Mouse (Mus musculus) heart, postnatal 36 days (tissue): Measurements from ENCODE around the gene Fem1a. TPM values are rescaled to one million over a fixed set of nuclear protein-coding genes. Genes with fewer than 3 reads are reported as not detected.

Source experiments
- DNase-seq, 2 experiments: peaks; one replicate each; pipeline ENCODE4 v3.0.0; 2021 to 2022
- intact Hi-C: fragments of 180-260 bp; cut with DNase I; formaldehyde crosslinking; loops from one replicate; pipeline ENCODE4 v1.15.1; 2025
- total RNA-seq, 2 experiments: library from RNA; stranded (reverse); gene quantifications; 2 replicates each; pipeline ENCODE4 v1.2.3; 2021

Gene Fem1a
- total RNA-seq, 2 experiments from 2014 or later = 106 to 111 TPM

DNA sequence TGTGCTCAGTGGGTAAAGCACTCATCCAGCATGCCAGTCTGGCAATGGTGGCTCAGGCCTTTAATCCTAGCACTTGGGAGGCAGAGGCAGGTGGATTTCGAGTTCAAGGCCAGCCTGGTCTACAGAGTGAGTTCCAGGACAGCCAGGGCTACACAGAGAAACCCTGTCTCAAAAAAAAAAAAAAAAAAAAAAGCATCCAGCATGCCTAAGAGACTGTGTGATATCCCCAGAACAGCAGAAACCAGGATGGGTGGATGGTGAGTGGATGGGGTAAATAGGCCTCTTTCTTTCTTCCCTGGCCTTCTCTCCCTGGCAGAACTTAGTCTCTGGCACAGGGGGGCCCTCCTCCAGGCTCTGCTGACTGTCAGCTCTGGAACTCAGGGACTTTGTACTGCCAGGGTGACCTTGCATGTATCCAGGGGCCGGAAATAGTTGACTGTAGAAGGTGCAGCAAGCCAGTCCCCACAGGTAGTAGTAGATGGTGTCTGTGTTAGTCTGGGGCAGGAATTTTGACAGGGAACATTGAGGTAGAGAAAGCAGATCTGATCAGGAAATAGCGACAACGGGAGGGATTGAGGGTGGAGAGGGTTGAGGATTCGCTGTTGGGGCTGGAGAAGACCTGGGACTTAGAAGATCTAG lies 19.4 kb downstream of the Fem1a start:
- intact Hi-C loops = no loop called here

DNA sequence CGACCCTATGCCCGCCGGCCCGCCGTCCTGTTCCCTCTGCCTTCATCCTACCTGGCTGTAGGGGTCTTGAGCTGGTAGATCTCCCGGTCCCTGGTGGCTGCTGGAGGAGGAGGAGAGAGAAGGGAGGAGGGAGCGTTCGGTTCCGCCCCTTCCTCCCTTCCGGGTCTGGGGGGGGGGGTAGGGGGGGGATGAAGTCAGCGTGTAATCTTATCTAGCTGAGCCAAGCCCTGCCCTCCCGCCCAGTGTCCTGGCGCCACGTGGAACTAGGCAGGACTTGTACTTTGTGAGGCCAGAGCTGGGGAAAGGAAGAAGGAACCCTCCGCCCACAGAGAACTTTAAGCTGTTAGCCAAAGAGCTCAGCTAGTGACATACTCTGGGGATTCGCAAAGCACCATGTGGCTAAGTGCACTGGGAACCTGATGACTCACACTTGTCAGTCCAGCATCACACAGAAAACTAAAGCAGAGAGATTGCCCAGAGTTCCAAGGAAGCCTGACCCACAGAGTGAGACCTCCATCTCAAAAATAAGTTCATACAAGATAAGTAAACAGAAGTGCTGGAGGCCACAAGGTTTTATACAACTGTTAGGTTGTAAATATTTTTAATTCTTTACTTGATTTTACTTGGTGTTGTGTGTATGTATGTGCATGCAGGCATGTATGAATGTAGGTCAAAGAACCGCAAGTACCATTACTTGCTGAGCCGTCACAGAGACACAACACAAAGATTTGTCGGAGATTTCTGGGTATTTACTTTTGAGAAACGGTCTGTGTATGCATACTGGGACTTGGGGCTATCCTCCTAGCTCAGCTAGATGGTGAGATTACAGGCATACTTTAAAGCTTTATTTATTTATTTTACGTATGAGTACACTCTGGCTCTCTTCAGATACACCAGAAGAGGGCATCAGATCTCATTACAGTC lies 20.3 kb downstream of the Fem1a start, which contains the start of gene Ticam1:
TSS of gene Ticam1 (minus strand) at position 144 of the 924 bp plus-strand sequence.
- DNase-seq = peak; percentile 85 to 86
- intact Hi-C loops = loop anchor here (1.0 kb wide), 1 partner anchor 13 kb away; no protein-coding TSS in a partner anchor

More for the DNA sequence above, 19.4 kb downstream of the Fem1a start:
- DNase-seq = no peak

DNA sequence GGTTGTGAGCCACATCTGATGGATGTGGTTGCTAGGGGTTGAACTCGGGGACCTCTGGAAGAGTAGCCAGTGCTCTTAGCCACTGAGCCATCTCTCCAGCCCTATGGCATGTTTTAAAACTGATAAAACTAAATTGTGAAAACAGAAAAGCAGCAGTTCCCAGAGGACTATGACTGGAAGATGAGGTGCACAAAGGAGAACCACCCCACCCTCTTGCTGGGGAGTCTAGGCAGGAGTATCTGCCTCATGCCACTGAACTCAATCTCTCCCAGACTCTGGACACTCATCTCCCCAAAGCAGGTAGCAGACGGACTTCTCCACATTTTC lies 20.9 kb downstream of the Fem1a start:
- intact Hi-C loops = loop anchor here (1.0 kb wide), 1 partner anchor 13 kb away; no protein-coding TSS in a partner anchor
- no peak for DNase-seq

- intact Hi-C loops = no loop called here
- DNase-seq = no peak
These were observed 21.7 kb downstream of the Fem1a start for GRCm38 (mm10) chr17:56278340-56278739.

DNA sequence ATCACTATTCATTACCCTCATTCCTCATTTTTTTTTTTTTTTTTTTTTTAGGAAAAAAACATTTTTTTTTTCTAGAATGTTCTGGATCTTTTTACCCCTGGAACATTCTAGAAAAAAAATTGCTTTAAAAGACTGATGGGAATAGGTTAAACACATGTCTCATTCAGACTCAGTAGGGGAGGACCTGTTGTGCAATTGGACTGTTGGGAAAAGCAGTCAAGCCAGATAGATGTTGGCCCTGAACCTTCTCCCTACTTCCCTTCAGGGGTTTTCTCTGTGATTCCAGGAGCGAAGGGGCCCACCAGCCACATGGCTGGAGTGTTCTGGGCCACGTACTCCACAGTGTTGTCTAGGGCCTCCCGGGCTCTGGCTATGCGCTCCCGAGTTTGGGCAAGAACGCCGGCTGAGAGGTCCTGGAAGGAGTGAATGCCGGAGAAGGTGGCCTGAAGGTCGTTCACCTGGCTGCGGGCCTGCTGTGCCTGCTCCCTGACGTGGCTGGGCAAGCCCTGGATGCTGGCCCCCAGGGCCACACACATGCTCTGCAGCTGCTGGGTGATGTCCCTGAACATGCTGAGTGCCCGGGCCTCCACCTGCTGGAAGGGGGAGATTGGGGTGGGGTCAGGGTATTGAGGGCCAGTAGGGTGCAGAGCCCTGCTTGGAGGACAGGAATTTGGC lies 23.0 kb downstream of the Fem1a start:
- DNase-seq = peak; percentile 52 to 64
- intact Hi-C loops = no loop called here

DNA sequence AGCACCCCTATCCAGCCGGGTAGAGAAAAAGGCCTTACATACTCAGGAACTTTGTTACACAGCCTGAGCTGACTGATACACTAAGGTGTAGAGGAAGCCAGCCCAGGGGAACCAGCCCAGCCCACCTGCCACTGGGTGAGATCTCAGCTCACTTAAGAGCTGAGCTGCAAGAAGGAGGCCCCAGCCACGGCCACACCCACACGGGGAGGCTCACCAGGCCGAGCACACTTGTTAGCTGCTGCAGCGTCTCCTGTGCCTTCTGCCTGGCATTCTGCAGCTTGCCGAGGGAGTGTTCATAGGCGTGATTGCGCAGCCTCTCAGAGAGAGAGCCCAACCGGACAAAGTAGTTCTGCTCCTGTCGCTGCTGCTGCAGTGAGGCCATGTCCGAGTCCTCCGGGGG lies 24.6 kb downstream of the Fem1a start:
- no peak for DNase-seq
- intact Hi-C loops = no loop called here

- intact Hi-C loops = no loop called here
- no peak for DNase-seq
These were observed 26.2 kb downstream of the Fem1a start for GRCm38 (mm10) chr17:56282802-56283201.

- intact Hi-C loops = no loop called here
- no peak for DNase-seq
These were observed 26.7 kb downstream of the Fem1a start for GRCm38 (mm10) chr17:56283316-56283715.

DNA sequence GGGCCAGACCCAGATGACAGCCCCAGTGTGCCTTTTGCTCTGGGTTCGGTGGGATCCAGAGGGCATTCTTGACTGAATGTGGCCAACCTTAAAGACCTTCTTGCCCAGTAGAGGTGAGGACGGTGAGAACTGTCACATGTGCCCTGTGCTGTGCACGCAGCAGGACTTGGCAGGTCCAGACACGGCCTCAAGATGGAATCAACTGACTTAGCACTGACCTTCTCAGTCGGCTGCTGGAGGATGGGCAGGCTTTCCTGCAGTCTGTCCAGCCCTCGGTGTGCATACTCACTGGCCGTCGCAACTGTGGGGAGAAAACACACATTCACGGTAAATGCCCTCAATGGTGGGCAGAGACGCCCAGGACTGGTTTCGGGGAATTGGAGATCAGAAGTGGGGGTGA lies 29.4 kb downstream of the Fem1a start:
- intact Hi-C loops = loop anchor here (5.0 kb wide), 1 partner anchor 296 kb away; the partner anchor contains the start of genes Safb and Safb2
- no peak for DNase-seq

DNA sequence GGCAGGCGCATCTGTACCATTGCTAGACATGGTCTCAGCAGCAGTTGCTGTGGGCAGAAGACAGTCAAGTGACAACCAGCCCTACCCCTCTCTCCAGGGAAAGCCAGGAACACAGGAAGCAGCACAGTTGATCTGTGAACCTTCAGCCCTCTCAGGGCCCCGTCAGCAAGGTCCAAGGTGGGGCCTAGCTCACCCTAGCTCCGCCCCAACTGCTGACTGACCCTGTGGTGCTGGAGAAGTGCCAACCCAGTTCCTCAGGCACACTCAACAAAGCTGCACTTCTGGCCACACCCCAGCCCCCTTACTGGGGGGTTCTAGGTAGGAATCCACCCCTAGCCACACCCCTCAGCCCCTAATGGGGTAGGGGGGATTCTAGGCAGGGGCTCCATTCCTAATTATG lies 31.2 kb downstream of the Fem1a start:
- intact Hi-C loops = loop anchor here (5.0 kb wide), 1 partner anchor 294 kb away; the partner anchor contains the start of genes Safb and Safb2
- peak in 1 of 2 experiments; percentile 53 for DNase-seq

GRCm38 (mm10) chr17:56288866-56289265 lies 32.3 kb downstream of the Fem1a start:
- intact Hi-C loops = loop anchor here (5.0 kb wide), 1 partner anchor 293 kb away; the partner anchor contains the start of genes Safb and Safb2

DNA sequence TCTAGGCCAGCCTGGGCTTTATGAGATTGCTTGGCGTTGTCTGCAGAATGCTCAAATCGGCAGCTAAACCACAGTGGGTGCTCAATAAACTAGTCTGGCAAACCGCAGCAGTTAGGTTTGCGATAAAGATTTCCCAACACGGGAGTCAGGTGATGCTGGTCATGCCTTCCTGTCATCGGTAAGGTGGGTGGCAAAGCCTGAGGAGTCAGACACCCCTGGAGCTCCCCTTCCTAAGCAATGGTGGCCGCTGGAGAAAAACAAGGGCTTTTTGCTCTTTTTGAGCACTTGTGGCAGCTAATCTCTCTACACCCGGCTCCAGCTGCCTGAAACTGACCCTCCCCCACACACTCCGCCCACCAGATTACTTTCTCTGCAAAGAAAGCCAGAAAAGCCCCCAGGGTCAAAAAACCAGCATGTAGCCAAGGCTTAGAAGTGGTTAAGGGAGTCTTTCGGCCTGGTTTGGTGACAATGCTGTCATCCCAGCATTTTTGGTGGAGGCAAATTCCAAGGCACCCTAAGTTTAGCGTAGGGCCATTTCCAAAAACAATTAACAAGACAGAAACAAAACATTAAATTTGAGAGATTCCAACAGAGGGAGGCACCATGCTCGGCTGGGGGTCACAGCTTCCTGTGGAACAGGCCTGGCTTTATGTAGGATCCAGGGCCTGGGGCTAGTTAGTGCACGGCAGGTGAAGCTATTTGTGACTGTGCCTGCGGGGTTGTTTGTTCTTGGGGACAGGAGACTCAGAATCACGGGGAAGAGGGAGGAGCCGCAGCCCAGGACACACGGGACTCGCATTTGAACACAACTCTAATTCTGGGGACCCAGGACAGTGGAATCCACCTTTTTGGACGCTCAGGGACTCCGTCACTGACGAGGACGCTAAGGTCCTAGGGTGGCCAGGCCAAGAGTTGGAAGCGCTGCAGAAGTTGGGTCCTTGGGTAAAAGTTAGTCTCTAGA lies 33.0 kb downstream of the Fem1a start:
- peak; percentile 60 to 67 for DNase-seq
- intact Hi-C loops = loop anchor here (1.0 to 5.0 kb wide), 2 partner anchors 12 to 293 kb away; partner anchors contain the start of genes Safb and Safb2

More at GRCm38 (mm10) chr17:56288866-56289265, 32.3 kb downstream of the Fem1a start:
- no peak for DNase-seq

DNA sequence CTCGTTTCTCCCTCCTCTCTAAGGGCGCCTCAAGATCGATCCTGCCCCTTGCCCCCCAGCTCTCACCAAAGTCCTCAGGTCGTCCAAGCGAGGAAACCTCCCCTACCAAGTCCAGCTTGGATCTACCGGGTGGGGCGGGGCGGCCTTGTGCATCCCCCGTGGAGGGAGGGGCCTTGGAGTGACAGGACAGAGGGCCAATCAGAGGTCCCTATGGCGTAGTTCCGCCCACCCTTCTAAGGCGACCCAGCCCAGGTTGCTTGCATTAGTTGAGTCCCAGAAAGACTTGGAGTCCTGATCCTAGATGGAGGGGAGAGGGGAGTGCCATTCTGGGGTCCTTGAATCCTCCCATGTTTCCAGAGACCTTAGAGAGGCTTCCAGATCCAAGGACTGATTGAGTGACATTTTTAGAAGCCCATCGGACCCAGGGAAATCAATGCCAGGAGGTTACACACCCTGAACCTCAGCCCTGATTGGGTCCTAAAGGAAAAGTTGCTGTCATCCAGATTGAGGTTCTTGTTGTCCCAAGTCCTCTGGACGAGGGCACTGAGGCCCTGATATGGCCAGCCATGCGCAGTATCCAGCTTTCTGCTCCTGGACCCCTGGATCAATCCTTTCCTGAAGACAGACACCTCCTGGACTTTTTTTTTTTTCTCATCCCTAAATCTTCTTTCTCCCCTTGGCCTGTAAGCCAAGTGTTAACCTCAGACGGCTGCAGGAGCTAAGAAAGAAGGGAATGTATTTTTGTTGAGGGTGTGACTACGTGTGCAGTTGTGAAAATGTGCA lies 34.0 kb downstream of the Fem1a start:
- intact Hi-C loops = loop anchor here (1.0 kb wide), 1 partner anchor 13 kb away; no protein-coding TSS in a partner anchor

DNA sequence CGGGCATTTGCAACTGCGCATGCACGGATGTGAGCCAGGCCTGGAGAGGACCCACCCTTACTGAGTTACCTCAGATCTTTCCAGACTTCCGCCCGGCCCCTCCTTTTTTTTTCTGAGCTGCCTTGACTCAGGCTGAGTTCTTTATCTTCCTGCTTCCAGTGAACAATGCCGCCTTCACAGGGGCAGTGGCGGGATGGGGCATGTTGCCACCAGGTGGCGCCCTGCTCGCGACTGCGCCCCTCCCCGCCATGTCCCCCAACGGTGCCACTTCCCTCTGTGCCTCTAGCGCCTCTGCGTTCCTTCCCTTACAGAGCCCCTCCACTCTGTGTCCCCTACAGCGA lies 34.5 kb downstream of the Fem1a start:
- intact Hi-C loops = no loop called here

More for the DNA sequence above, 34.0 kb downstream of the Fem1a start:
- peak; percentile 100 for DNase-seq

GRCm38 (mm10) chr17:56291826-56292475 lies 35.3 kb downstream of the Fem1a start:
- intact Hi-C loops = loop anchor here (2.0 kb wide), 2 partner anchors 35 to 59 kb away; partner anchors contain the start of gene Kdm4b
- no peak for DNase-seq

More for the DNA sequence above, 34.5 kb downstream of the Fem1a start:
- DNase-seq = peak; percentile 89 to 93

GRCm38 (mm10) chr17:56292531-56293222 lies 36.1 kb downstream of the Fem1a start, which contains the start of gene Plin3:
Gene Plin3, minus strand, starts transcription at chr17:56292873.
- DNase-seq = peak in 1 of 2 experiments; percentile 46
- intact Hi-C loops = loop anchor here (2.0 kb wide), 2 partner anchors 34 to 58 kb away; partner anchors contain the start of gene Kdm4b

- no peak for DNase-seq
These were observed 36.7 kb downstream of the Fem1a start for GRCm38 (mm10) chr17:56293291-56293690.

More at GRCm38 (mm10) chr17:56293291-56293690, 36.7 kb downstream of the Fem1a start:
- intact Hi-C loops = loop anchor here (2.0 kb wide), 2 partner anchors 34 to 58 kb away; partner anchors contain the start of gene Kdm4b
